Mouse (Mus musculus): Measurements from ENCODE around the gene Cyyr1. TPM values are rescaled to one million over a fixed set of nuclear protein-coding genes. Genes with fewer than 3 reads are reported as not detected.

Cyyr1 gene
- polyA plus RNA-seq, 1 experiment = 1.9 TPM

DNA sequence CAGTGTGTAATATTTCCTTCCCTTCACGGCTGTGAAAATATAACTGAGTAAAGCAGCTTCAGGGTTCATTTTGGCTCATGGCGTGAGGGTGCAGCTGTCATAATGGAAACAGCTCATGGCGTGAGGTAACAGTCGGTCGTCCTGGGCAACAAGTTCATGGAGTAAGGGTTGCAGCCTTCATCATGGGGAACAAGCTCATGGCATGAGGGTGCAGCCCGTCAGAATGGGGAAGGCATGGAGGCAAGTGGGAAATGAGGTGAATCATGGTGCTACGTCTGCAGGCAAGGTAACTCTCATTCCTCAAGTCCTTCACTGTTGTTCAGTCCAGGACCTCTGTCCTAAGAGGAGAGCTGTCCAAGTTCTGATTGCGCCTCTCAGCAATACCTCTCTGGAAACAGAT is 28.6 kb downstream of the Cyyr1 start:
- WGBS = 88% methylated on average over 8 of the region's 8 CpGs
- no peaks in the 10 kb centered on the region for H3K36me3 ChIP-seq (ENCODE audit: control insufficient read depth, insufficient read depth, low read length)
- H3K4me3 ChIP-seq (ENCODE audit: extremely low read depth, insufficient read depth, insufficient read length) = no peak overlapping the region
- DNase-seq (ENCODE audit: low read depth in 1 of 2, low spot score in 2 of 2) = no peak
- no peaks in the 10 kb centered on the region for H3K27me3 ChIP-seq (ENCODE audit: control insufficient read depth, insufficient read depth, low read length)
- H3K4me1 ChIP-seq (ENCODE audit: control insufficient read depth, insufficient read depth, insufficient read length) = no peaks in the 10 kb centered on the region
- no peak overlapping the region for H3K27ac ChIP-seq (ENCODE audit: insufficient read depth, low read length)
- no peak for TF ChIP-seq CTCF (IDR thresholded peaks at IDR 0.05; ENCODE audit: extremely low read depth, insufficient read depth, insufficient read length, insufficient replicate concordance)
- TF ChIP-seq POLR2A (IDR thresholded peaks at IDR 0.05; ENCODE audit: low read depth, low read length) = no peak

DNA sequence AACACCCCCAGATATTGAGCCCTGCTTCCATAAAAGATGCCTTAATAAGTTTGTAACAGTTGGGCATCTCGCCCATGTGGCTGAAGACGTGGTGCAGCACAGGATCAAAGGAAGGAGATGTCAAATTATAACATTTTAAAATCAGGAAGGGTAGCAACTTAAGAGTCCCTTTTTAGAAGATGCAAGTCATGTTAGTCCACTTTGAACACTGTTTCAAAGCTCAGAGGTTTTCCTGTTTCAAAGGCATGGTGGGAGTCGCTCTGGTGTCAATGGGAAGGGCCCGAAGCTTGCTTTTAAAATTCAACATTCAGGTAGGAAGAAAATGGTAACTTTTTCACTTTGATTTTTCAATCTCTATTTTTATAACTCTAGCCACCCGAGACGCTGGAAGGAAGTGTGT is 45.9 kb downstream of the Cyyr1 start:
- WGBS = 21% methylated on average over 6 of the region's 6 CpGs

DNA sequence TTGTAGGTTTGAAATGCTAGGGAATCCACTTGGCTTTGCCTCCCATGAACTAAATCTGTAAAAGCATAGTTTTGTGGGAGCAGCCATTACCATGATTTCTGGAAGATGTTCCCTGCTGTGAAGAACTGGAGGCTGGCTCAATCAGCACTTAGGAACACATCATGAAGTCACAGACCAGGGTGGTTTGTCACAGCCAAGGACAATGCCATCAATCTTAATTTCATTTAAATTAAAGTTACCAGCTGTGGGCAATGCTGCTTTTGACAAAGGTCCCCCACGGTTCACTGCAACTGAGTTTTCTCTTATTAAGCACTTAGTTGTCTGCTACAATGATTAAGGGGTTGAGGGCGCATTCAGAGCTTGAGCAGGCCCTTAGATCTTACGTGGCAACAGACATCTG is 48.1 kb downstream of the Cyyr1 start:
- WGBS = 74% methylated on average over 3 of the region's 3 CpGs
- Histone ChIP-seq H3K27ac (ENCODE audit: insufficient read depth, low read length) (no peak overlapping the region), H3K4me1 (ENCODE audit: control insufficient read depth, insufficient read depth, insufficient read length) (no peaks in the 10 kb centered on the region), H3K36me3 (ENCODE audit: control insufficient read depth, insufficient read depth, low read length) (no peaks in the 10 kb centered on the region), H3K4me3 (ENCODE audit: extremely low read depth, insufficient read depth, insufficient read length) (no peak overlapping the region), H3K27me3 (ENCODE audit: control insufficient read depth, insufficient read depth, low read length) (no peaks in the 10 kb centered on the region)
- no peak for TF ChIP-seq CTCF (IDR thresholded peaks at IDR 0.05; ENCODE audit: extremely low read depth, insufficient read depth, insufficient read length, insufficient replicate concordance)
- no peak for TF ChIP-seq POLR2A (IDR thresholded peaks at IDR 0.05; ENCODE audit: low read depth, low read length)
- DNase-seq (ENCODE audit: low read depth in 1 of 2, low spot score in 2 of 2) = no peak

More for the DNA sequence above, 45.9 kb downstream of the Cyyr1 start:
- Histone ChIP-seq H3K4me1 (ENCODE audit: control insufficient read depth, insufficient read depth, insufficient read length) (no peaks in the 10 kb centered on the region), H3K4me3 (ENCODE audit: extremely low read depth, insufficient read depth, insufficient read length) (no peak overlapping the region), H3K27me3 (ENCODE audit: control insufficient read depth, insufficient read depth, low read length) (no peaks in the 10 kb centered on the region), H3K27ac (ENCODE audit: insufficient read depth, low read length) (no peak overlapping the region), H3K36me3 (ENCODE audit: control insufficient read depth, insufficient read depth, low read length) (no peaks in the 10 kb centered on the region)
- DNase-seq (ENCODE audit: low read depth in 1 of 2, low spot score in 2 of 2) = no peak
- no peak for TF ChIP-seq CTCF (IDR thresholded peaks at IDR 0.05; ENCODE audit: extremely low read depth, insufficient read depth, insufficient read length, insufficient replicate concordance)
- TF ChIP-seq POLR2A (IDR thresholded peaks at IDR 0.05; ENCODE audit: low read depth, low read length) = no peak

DNA sequence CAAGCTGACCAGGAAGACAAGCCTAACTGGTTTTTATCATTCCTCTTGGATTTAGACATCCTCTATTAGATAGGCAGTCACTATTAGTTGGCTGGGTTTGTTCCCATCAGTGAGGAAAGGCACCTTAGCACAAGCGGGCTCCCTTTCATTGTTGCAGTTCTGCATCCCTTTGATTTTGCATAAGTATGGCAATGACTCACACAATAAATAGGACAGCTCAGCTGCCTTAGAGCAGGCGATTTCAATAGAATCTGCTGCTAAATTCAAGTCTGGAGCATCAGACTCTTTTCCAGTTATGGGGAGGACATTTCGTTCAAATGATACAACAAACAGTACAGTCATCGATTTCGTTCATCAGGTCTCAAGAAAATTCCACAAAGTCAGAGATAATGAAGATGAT is 49.8 kb downstream of the Cyyr1 start:
- no peak for TF ChIP-seq CTCF (IDR thresholded peaks at IDR 0.05; ENCODE audit: extremely low read depth, insufficient read depth, insufficient read length, insufficient replicate concordance)
- no peaks in the 10 kb centered on the region for H3K4me1 ChIP-seq (ENCODE audit: control insufficient read depth, insufficient read depth, insufficient read length)
- no peaks in the 10 kb centered on the region for H3K36me3 ChIP-seq (ENCODE audit: control insufficient read depth, insufficient read depth, low read length)
- no peak overlapping the region for H3K27ac ChIP-seq (ENCODE audit: insufficient read depth, low read length)
- 92% methylated on average over 5 of the region's 5 CpGs for WGBS
- no peak for DNase-seq (ENCODE audit: low read depth in 1 of 2, low spot score in 2 of 2)
- H3K27me3 ChIP-seq (ENCODE audit: control insufficient read depth, insufficient read depth, low read length) = no peaks in the 10 kb centered on the region
- no peak overlapping the region for H3K4me3 ChIP-seq (ENCODE audit: extremely low read depth, insufficient read depth, insufficient read length)

DNA sequence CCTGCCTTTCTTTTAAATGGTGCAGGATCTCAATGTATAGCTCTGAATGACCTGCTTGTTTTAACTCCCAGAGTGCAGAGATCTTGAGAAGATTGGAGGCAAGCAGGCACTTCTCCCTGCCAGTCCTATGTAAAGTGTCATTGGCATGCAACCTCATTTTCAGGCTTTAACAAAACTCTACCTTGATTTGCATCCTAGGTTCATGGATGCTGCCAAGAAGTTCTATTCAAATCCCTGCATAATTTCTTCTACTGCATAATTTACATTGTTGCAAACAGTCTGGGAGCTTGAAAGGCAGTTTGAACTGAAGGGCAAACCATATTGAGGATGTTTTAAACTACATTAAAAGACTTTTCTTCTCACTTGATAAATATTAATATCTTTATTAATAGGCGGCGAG is 57.4 kb downstream of the Cyyr1 start:
- no peaks in the 10 kb centered on the region for H3K27me3 ChIP-seq (ENCODE audit: control insufficient read depth, insufficient read depth, low read length)
- H3K4me3 ChIP-seq (ENCODE audit: extremely low read depth, insufficient read depth, insufficient read length) = no peak overlapping the region
- no peak for DNase-seq (ENCODE audit: low read depth in 1 of 2, low spot score in 2 of 2)
- TF ChIP-seq POLR2A (IDR thresholded peaks at IDR 0.05; ENCODE audit: low read depth, low read length) = no peak
- TF ChIP-seq CTCF (IDR thresholded peaks at IDR 0.05; ENCODE audit: extremely low read depth, insufficient read depth, insufficient read length, insufficient replicate concordance) = no peak
- H3K36me3 ChIP-seq (ENCODE audit: control insufficient read depth, insufficient read depth, low read length) = no peaks in the 10 kb centered on the region
- no peaks in the 10 kb centered on the region for H3K4me1 ChIP-seq (ENCODE audit: control insufficient read depth, insufficient read depth, insufficient read length)
- no peak overlapping the region for H3K27ac ChIP-seq (ENCODE audit: insufficient read depth, low read length)
- 93% methylated on average over 2 of the region's 2 CpGs for WGBS

DNA sequence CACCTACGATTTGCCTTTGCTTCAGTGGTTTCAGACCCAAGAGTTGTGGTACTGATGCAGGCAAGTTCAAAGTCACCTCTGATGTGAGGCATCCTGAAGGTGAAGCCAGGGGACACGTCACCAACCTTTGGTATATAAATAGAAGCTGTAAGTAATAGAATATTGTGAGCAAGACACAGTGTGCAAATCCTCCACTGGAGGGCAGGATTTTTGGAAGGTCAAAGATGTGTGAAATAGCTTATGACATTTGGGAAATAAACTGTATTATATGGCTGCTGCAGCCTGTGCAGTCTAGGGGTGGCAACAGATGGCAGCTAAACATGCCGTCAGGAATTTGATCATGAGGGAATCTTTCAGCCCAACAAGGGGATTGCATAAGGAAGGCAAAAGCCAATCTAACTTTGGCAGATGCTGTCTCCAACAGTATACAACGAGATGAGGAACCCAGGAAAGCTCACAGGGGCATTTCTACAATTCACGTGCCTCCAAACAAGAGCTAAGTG is 65.0 kb downstream of the Cyyr1 start:
- Histone ChIP-seq H3K4me1 (ENCODE audit: control insufficient read depth, insufficient read depth, insufficient read length) (no peaks in the 10 kb centered on the region), H3K27ac (ENCODE audit: insufficient read depth, low read length) (no peak overlapping the region), H3K27me3 (ENCODE audit: control insufficient read depth, insufficient read depth, low read length) (no peaks in the 10 kb centered on the region), H3K4me3 (ENCODE audit: extremely low read depth, insufficient read depth, insufficient read length) (no peak overlapping the region), H3K36me3 (ENCODE audit: control insufficient read depth, insufficient read depth, low read length) (no peaks in the 10 kb centered on the region)
- TF ChIP-seq POLR2A (IDR thresholded peaks at IDR 0.05; ENCODE audit: low read depth, low read length) (no peak), CTCF (IDR thresholded peaks at IDR 0.05; ENCODE audit: extremely low read depth, insufficient read depth, insufficient read length, insufficient replicate concordance) (no peak)
- DNase-seq (ENCODE audit: low read depth in 1 of 2, low spot score in 2 of 2) = no peak
- WGBS = 81% methylated on average over 5 of the region's 5 CpGs

DNA sequence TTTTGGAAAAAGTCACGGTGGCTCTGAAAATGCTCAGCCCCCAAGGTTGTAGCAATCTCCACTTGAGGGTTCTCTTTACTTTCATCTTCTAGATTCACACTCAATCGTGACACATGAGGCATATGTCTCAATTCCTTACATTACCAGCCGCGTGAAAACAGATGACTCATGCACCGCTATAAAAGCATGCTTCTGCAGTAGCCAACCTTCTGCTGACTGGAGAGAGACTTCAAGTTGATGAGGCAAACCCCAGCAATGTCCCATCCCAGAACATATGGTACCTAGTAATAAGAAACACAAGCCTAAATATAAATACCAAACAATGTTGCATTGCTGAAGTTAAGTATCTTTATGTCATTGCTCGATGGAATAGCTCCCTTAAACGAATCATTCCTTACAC is 65.9 kb downstream of the Cyyr1 start:
- no peak for DNase-seq (ENCODE audit: low read depth in 1 of 2, low spot score in 2 of 2)
- no peaks in the 10 kb centered on the region for H3K36me3 ChIP-seq (ENCODE audit: control insufficient read depth, insufficient read depth, low read length)
- no peak overlapping the region for H3K27ac ChIP-seq (ENCODE audit: insufficient read depth, low read length)
- no peak for TF ChIP-seq CTCF (IDR thresholded peaks at IDR 0.05; ENCODE audit: extremely low read depth, insufficient read depth, insufficient read length, insufficient replicate concordance)
- TF ChIP-seq POLR2A (IDR thresholded peaks at IDR 0.05; ENCODE audit: low read depth, low read length) = no peak
- 90% methylated on average over 7 of the region's 7 CpGs for WGBS
- H3K27me3 ChIP-seq (ENCODE audit: control insufficient read depth, insufficient read depth, low read length) = no peaks in the 10 kb centered on the region
- H3K4me3 ChIP-seq (ENCODE audit: extremely low read depth, insufficient read depth, insufficient read length) = no peak overlapping the region
- H3K4me1 ChIP-seq (ENCODE audit: control insufficient read depth, insufficient read depth, insufficient read length) = no peaks in the 10 kb centered on the region
